16 mouse cellular contexts compared by ENCODE assay signal in genomic region chr2:160363201-160363600, GRCm38 (mm10). TPM values are rescaled to one million over a fixed set of nuclear protein-coding genes. Genes with fewer than 3 reads are reported as not detected.
A peak's percentile ranks its signal among the peaks of the same experiment; 100 is the strongest.
DNase-seq lines count a peak whose midpoint lies in the region; ATAC-seq and TF ChIP-seq lines count a peak whose summit lies in the region.
"Had no signal": no experiment of that assay in that cellular context is flagged by ENCODE, and none has a peak within 500 bp of the region (broad histone marks: within the 10 kb centered on the region; RNA-seq: fewer than 3 reads in every experiment).

No protein-coding gene starts in this region.

- no peaks in the 10 kb centered on the region for H3K9me3 ChIP-seq in hindbrain, embryonic 14.5 days (ENCODE audit: control insufficient read depth, low read length)
- no peaks in the 10 kb centered on the region for H3K9me3 ChIP-seq in hindbrain, postnatal 0 days (ENCODE audit: low read length)
- H3K9me3 ChIP-seq in midbrain, embryonic 10.5 days (replicated peaks) = no peaks in the 10 kb centered on the region
- H3K9me3 ChIP-seq in midbrain, embryonic 14.5 days (ENCODE audit: control insufficient read depth, low read length) = no peaks in the 10 kb centered on the region
- no peaks in the 10 kb centered on the region for H3K9me3 ChIP-seq in forebrain, postnatal 0 days (ENCODE audit: low read length)
- no peaks in the 10 kb centered on the region for H3K9me3 ChIP-seq in neural tube, embryonic 12.5 days
- H3K9me3 ChIP-seq: liver, embryonic 13.5 days had no signal

- WGBS in hindbrain, embryonic 14.5 days = 21% methylated on average over 4 of the region's 4 CpGs
- WGBS in hindbrain, postnatal 0 days = 39% methylated on average over 4 of the region's 4 CpGs
- WGBS in midbrain, embryonic 10.5 days = 2% methylated on average over 4 of the region's 4 CpGs
- 20% methylated on average over 4 of the region's 4 CpGs for WGBS in midbrain, embryonic 14.5 days
- WGBS in forebrain, postnatal 0 days = 46% methylated on average over 4 of the region's 4 CpGs
- WGBS in neural tube, embryonic 12.5 days = 10% methylated on average over 4 of the region's 4 CpGs

- no peaks in the 10 kb centered on the region for H3K36me3 ChIP-seq in hindbrain, embryonic 14.5 days (replicated peaks; ENCODE audit: control insufficient read depth, insufficient read depth)
- H3K36me3 ChIP-seq in hindbrain, postnatal 0 days (ENCODE audit: insufficient read depth, low read length) = no peaks in the 10 kb centered on the region
- H3K36me3 ChIP-seq in midbrain, embryonic 10.5 days = no peaks in the 10 kb centered on the region
- no peaks in the 10 kb centered on the region for H3K36me3 ChIP-seq in midbrain, embryonic 14.5 days (ENCODE audit: control insufficient read depth, insufficient read depth, low read length)
- peaks cover 4% of the 10 kb centered on the region; the same call in 1 of the 2 replicates for H3K36me3 ChIP-seq in forebrain, postnatal 0 days (ENCODE audit: insufficient read depth)
- no peaks in the 10 kb centered on the region for H3K36me3 ChIP-seq in neural tube, embryonic 12.5 days
- H3K36me3 ChIP-seq: liver, embryonic 13.5 days had no signal

- H3K9ac ChIP-seq in hindbrain, embryonic 14.5 days = no peak overlapping the region
- H3K9ac ChIP-seq in hindbrain, postnatal 0 days (replicated peaks; ENCODE audit: low read length) = no peak overlapping the region
- no peak overlapping the region for H3K9ac ChIP-seq in midbrain, embryonic 14.5 days (replicated peaks; ENCODE audit: low read length)
- H3K9ac ChIP-seq in forebrain, postnatal 0 days = no peak overlapping the region
- H3K9ac ChIP-seq in neural tube, embryonic 12.5 days = no peak overlapping the region
- H3K9ac ChIP-seq: liver, embryonic 13.5 days had no signal

- peaks cover 82% of the 10 kb centered on the region for H3K27me3 ChIP-seq in hindbrain, embryonic 14.5 days (ENCODE audit: control insufficient read depth, insufficient read depth, low read length)
- H3K27me3 ChIP-seq in hindbrain, postnatal 0 days (ENCODE audit: insufficient read depth, low read length) = peaks cover 62% of the 10 kb centered on the region
- peaks cover 87% of the 10 kb centered on the region for H3K27me3 ChIP-seq in midbrain, embryonic 10.5 days (ENCODE audit: low read depth, poor library complexity, severe bottlenecking)
- peaks cover 75% of the 10 kb centered on the region for H3K27me3 ChIP-seq in midbrain, embryonic 14.5 days (ENCODE audit: control insufficient read depth, insufficient read depth, low read length)
- peaks cover 48% of the 10 kb centered on the region for H3K27me3 ChIP-seq in forebrain, postnatal 0 days (ENCODE audit: insufficient read depth, low read length)
- H3K27me3 ChIP-seq in neural tube, embryonic 12.5 days (replicated peaks) = peaks cover 77% of the 10 kb centered on the region

- no peak overlapping the region for H3K27ac ChIP-seq in hindbrain, embryonic 14.5 days
- H3K27ac ChIP-seq in hindbrain, postnatal 0 days = no peak overlapping the region
- H3K27ac ChIP-seq in midbrain, embryonic 10.5 days (replicated peaks) = no peak overlapping the region
- H3K27ac ChIP-seq in midbrain, embryonic 14.5 days (replicated peaks; ENCODE audit: low read depth, low read length) = no peak overlapping the region
- no peak overlapping the region for H3K27ac ChIP-seq in forebrain, postnatal 0 days (ENCODE audit: low read depth, low read length)
- H3K27ac ChIP-seq in neural tube, embryonic 12.5 days = no peak overlapping the region
- H3K27ac ChIP-seq: liver, embryonic 13.5 days had no signal

- TF ChIP-seq CTCF in hindbrain, postnatal 0 days (IDR thresholded peaks at IDR 0.05; ENCODE audit: low read depth) = no peak
- no peak for TF ChIP-seq CTCF in forebrain, postnatal 0 days (IDR thresholded peaks at IDR 0.05; ENCODE audit: low read depth)

- H3K4me1 ChIP-seq in hindbrain, embryonic 14.5 days (replicated peaks; ENCODE audit: control insufficient read depth, insufficient read depth, low read length) = peaks cover 9% of the 10 kb centered on the region; the same call in 1 of the 2 replicates
- peaks cover 2% of the 10 kb centered on the region; the same call in 1 of the 2 replicates for H3K4me1 ChIP-seq in hindbrain, postnatal 0 days (ENCODE audit: insufficient read depth, low read length)
- peaks cover 55% of the 10 kb centered on the region for H3K4me1 ChIP-seq in midbrain, embryonic 10.5 days
- H3K4me1 ChIP-seq in midbrain, embryonic 14.5 days (ENCODE audit: control insufficient read depth, insufficient read depth, low read length) = peaks cover 15% of the 10 kb centered on the region
- H3K4me1 ChIP-seq in forebrain, postnatal 0 days (ENCODE audit: insufficient read depth) = peaks cover 9% of the 10 kb centered on the region
- peaks cover 26% of the 10 kb centered on the region; the same call in 1 of the 2 replicates for H3K4me1 ChIP-seq in neural tube, embryonic 12.5 days

- DNase-seq in hindbrain, embryonic 14.5 days (ENCODE audit: low spot score) = no peak
- no peak for DNase-seq in hindbrain, postnatal 0 days (ENCODE audit: low spot score)
- peak; percentile 32 for DNase-seq in midbrain, embryonic 10.5 days (ENCODE audit: low spot score)
- DNase-seq in midbrain, embryonic 14.5 days = no peak
- DNase-seq in forebrain, postnatal 0 days = no peak
- DNase-seq in B cell, adult 2 months = no peak
- DNase-seq: cerebellum, adult 9-10 months; heart, postnatal 36 days; kidney, postnatal 36 days; layer of hippocampus, postnatal 36 days; liver, embryonic 13.5 days; right cerebral cortex, adult 18-20 months; thymus, adult 18-20 months had no signal

- peak overlapping the region; percentile 48 for H3K4me3 ChIP-seq in hindbrain, embryonic 14.5 days (replicated peaks; ENCODE audit: low read length)
- H3K4me3 ChIP-seq in hindbrain, postnatal 0 days (ENCODE audit: low read length) = no peak overlapping the region
- no peak overlapping the region for H3K4me3 ChIP-seq in midbrain, embryonic 10.5 days
- no peak overlapping the region for H3K4me3 ChIP-seq in midbrain, embryonic 14.5 days (replicated peaks; ENCODE audit: low read depth, low read length)
- 0 out of 2 replicates have a peak overlapping the region, but pooled peaks have one; percentile 8 for H3K4me3 ChIP-seq in forebrain, postnatal 0 days (ENCODE audit: low read depth, low read length)
- H3K4me3 ChIP-seq in neural tube, embryonic 12.5 days = peak overlapping the region; percentile 5; the same call in 1 of the 2 replicates
- H3K4me3 ChIP-seq: liver, embryonic 13.5 days had no signal

- peak overlapping the region; percentile 28 for H3K4me2 ChIP-seq in hindbrain, embryonic 14.5 days (replicated peaks)
- H3K4me2 ChIP-seq in hindbrain, postnatal 0 days (ENCODE audit: low read depth, low read length) = no peak overlapping the region
- H3K4me2 ChIP-seq in midbrain, embryonic 14.5 days (ENCODE audit: low read length) = no peak overlapping the region
- peak overlapping the region; percentile 17 for H3K4me2 ChIP-seq in forebrain, postnatal 0 days (ENCODE audit: low read depth)
- 0 out of 2 replicates have a peak overlapping the region, but pooled peaks have one; percentile 80 for H3K4me2 ChIP-seq in neural tube, embryonic 12.5 days (replicated peaks)
- H3K4me2 ChIP-seq: liver, embryonic 13.5 days had no signal

- no peak for ATAC-seq in hindbrain, embryonic 14.5 days (ENCODE audit: low FRiP score)
- no peak for ATAC-seq in hindbrain, postnatal 0 days
- no peak for ATAC-seq in midbrain, embryonic 14.5 days (ENCODE audit: low FRiP score, low TSS enrichment)
- ATAC-seq in forebrain, postnatal 0 days = no peak
- ATAC-seq in neural tube, embryonic 12.5 days (ENCODE audit: low FRiP score, low read depth) = no peak
- ATAC-seq: Patski had no signal

RNA-seq across cellular contexts. Expression of gene Mafb, which starts 3.7 kb away (rescaled TPM):
- 25.1 and 29.0 TPM in 2 replicates for polyA plus RNA-seq in hindbrain, embryonic 14.5 days (2014; fragmentation: Nextera tagmentation; extraction: Ambion mirVana)
- 12.4 and 19.4 TPM in 2 replicates for total RNA-seq in hindbrain, postnatal 0 days (2014; rRNA removed)
- polyA plus RNA-seq in hindbrain, postnatal 0 days (2015; fragmentation: Nextera tagmentation; extraction: Ambion mirVana) = 13.9 and 14.6 TPM in 2 replicates
- 3.3 and 4.1 TPM in 2 replicates for polyA plus RNA-seq in midbrain, embryonic 10.5 days (2016; fragmentation: Nextera tagmentation; extraction: Ambion mirVana)
- polyA plus RNA-seq in midbrain, embryonic 14.5 days (2014; fragmentation: Nextera tagmentation; extraction: Ambion mirVana) = 4.0 and 4.9 TPM in 2 replicates
- total RNA-seq in forebrain, postnatal 0 days (2014; rRNA removed) = 13.5 and 13.7 TPM in 2 replicates
- polyA plus RNA-seq in forebrain, postnatal 0 days (2015; fragmentation: Nextera tagmentation; extraction: Ambion mirVana) = 13.1 and 15.3 TPM in 2 replicates
- 20.2 and 21.6 TPM in 2 replicates for polyA plus RNA-seq in neural tube, embryonic 12.5 days (2016; fragmentation: Nextera tagmentation; extraction: Ambion mirVana)

RNA-seq across cellular contexts. Expression of gene Gm826, which starts 29.2 kb away (rescaled TPM):
- polyA plus RNA-seq in hindbrain, embryonic 14.5 days (2014; fragmentation: Nextera tagmentation; extraction: Ambion mirVana) = 0.36 TPM in 1 of 2 replicates, not detected in the other
- 1.1 TPM in 1 of 2 replicates, not detected in the other for total RNA-seq in hindbrain, postnatal 0 days (2014; rRNA removed)
- not detected in 2 replicates for polyA plus RNA-seq in hindbrain, postnatal 0 days (2015; fragmentation: Nextera tagmentation; extraction: Ambion mirVana)
- polyA plus RNA-seq in midbrain, embryonic 10.5 days (2016; fragmentation: Nextera tagmentation; extraction: Ambion mirVana) = 0.35 TPM in 1 of 2 replicates, not detected in the other
- polyA plus RNA-seq in midbrain, embryonic 14.5 days (2014; fragmentation: Nextera tagmentation; extraction: Ambion mirVana) = 0.38 TPM in 1 of 2 replicates, not detected in the other
- not detected in 2 replicates for total RNA-seq in forebrain, postnatal 0 days (2014; rRNA removed)
- 0.19 TPM in 1 of 2 replicates, not detected in the other for polyA plus RNA-seq in forebrain, postnatal 0 days (2015; fragmentation: Nextera tagmentation; extraction: Ambion mirVana)
- 0.39 TPM in 1 of 2 replicates, not detected in the other for polyA plus RNA-seq in neural tube, embryonic 12.5 days (2016; fragmentation: Nextera tagmentation; extraction: Ambion mirVana)
- total RNA-seq: layer of hippocampus, postnatal 36 days had no signal
- polyA plus RNA-seq: neural tube, embryonic 14.5 days had no signal

Comparison
In these comparisons a context has a peak if more than half of its experiments do, and no peak if none do; other contexts are left out.
1. H3K4me2 ChIP-seq: peak in hindbrain, embryonic 14.5 days (single experiment), forebrain, postnatal 0 days (single experiment) and neural tube, embryonic 12.5 days (single experiment); none in hindbrain, postnatal 0 days (single experiment) and midbrain, embryonic 14.5 days (single experiment).
2. H3K4me3 ChIP-seq: peak in hindbrain, embryonic 14.5 days (single experiment), forebrain, postnatal 0 days (single experiment) and neural tube, embryonic 12.5 days (single experiment); none in hindbrain, postnatal 0 days (single experiment), midbrain, embryonic 10.5 days (single experiment) and midbrain, embryonic 14.5 days (single experiment).